In the genomic region with DNA sequence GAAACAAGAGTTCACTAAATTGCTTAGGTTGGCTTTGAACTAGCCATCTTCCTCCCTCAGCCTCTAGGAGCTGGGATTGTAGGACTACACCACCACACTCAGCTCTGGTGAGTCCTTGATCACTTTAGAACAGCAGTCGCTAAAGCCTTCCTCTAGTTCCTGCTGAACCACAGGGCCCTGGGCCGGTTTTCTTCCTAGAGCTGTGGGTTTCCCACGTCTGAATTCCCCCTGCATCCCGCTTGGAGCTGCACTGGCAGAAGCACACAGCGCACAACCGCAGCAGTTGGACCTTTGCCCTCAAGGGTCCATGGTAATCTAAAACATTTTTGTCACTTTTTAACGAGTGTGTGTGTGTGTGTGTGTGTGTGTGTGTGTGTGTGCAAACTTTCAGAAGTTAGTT, we compare ENCODE assay signal across 15 mouse cellular contexts. TPM values are rescaled to one million over a fixed set of nuclear protein-coding genes. Genes with fewer than 3 reads are reported as not detected.
DNase-seq lines count a peak whose midpoint lies in the region; ATAC-seq and TF ChIP-seq lines count a peak whose summit lies in the region.
"Had no signal": no experiment of that assay in that cellular context is flagged by ENCODE, and none has a peak within 500 bp of the region (broad histone marks: within the 10 kb centered on the region; RNA-seq: fewer than 3 reads in every experiment).

No protein-coding gene starts in this region.

- H3K4me3 ChIP-seq in intestine, embryonic 15.5 days (replicated peaks), result no peak overlapping the region
- H3K4me3 ChIP-seq in liver, embryonic 14.5 days (ENCODE audit: insufficient read depth in 1 of 2, low read depth in 2 of 2, low read length in 2 of 2), result no peak overlapping the region

- H3K27ac ChIP-seq in intestine, embryonic 15.5 days, result no peak overlapping the region
- H3K27ac ChIP-seq in liver, embryonic 14.5 days, result no peak overlapping the region
- H3K27ac ChIP-seq: embryonic facial prominence, embryonic 15.5 days; heart, adult 2 months; heart, embryonic 15.5 days; lung, embryonic 15.5 days; macrophage; midbrain, embryonic 13.5 days; neural tube, embryonic 12.5 days had no signal

- peaks cover 15% of the 10 kb centered on the region for H3K27me3 ChIP-seq in intestine, embryonic 15.5 days (replicated peaks)
- H3K27me3 ChIP-seq in liver, embryonic 14.5 days (ENCODE audit: control insufficient read depth, insufficient read depth, low read length), result peaks cover 23% of the 10 kb centered on the region

- H3K4me1 ChIP-seq in intestine, embryonic 15.5 days (replicated peaks), result peaks cover 6% of the 10 kb centered on the region; the same call in 1 of the 2 replicates
- peaks cover 0 to 4% of the 10 kb centered on the region in 2 experiments; a peak in 2 of 4 replicates for H3K4me1 ChIP-seq in liver, embryonic 14.5 days (replicated peaks; ENCODE audit: control insufficient read depth in 2 of 2, insufficient read depth in 2 of 2, low read length in 1 of 2)

- no peak for TF ChIP-seq CTCF in liver, embryonic 14.5 days (IDR thresholded peaks at IDR 0.05; ENCODE audit: low read depth)

- intact Hi-C loops in gastrocnemius, postnatal 14 days (cut with DNase I; ENCODE audit: low total_unique reads), result loop anchor here (10.0 kb wide), 1 partner anchor 432 kb away; no protein-coding TSS in a partner anchor

- H3K9me3 ChIP-seq in intestine, embryonic 15.5 days, result no peaks in the 10 kb centered on the region
- H3K9me3 ChIP-seq in liver, embryonic 14.5 days (ENCODE audit: control insufficient read depth, low read length), result no peaks in the 10 kb centered on the region
- H3K9me3 ChIP-seq: embryonic facial prominence, embryonic 15.5 days; heart, embryonic 15.5 days; lung, embryonic 15.5 days; midbrain, embryonic 13.5 days; neural tube, embryonic 12.5 days had no signal

- no peak for TF ChIP-seq EP300 in liver, embryonic 14.5 days (IDR thresholded peaks at IDR 0.05; ENCODE audit: low read depth)

- no peak for ATAC-seq in intestine, embryonic 15.5 days
- ATAC-seq in liver, embryonic 14.5 days (ENCODE audit: insufficient read depth), result no peak

- peak overlapping the region; percentile 93; the same call in 1 of the 2 replicates for H3K4me2 ChIP-seq in intestine, embryonic 15.5 days (replicated peaks)
- H3K4me2 ChIP-seq in liver, embryonic 14.5 days (ENCODE audit: low read depth), result peak overlapping the region; percentile 69

- no peak overlapping the region for H3K9ac ChIP-seq in intestine, embryonic 15.5 days
- no peak overlapping the region for H3K9ac ChIP-seq in liver, embryonic 14.5 days (replicated peaks)
- H3K9ac ChIP-seq: neural tube, embryonic 12.5 days had no signal

- WGBS in intestine, embryonic 15.5 days, result 48% methylated on average over 7 of the region's 7 CpGs
- WGBS in liver, embryonic 14.5 days (ENCODE audit: insufficient replicate concordance), result 44% methylated on average over 7 of the region's 7 CpGs

- peak; percentile 3 for DNase-seq in gastrocnemius, postnatal 14 days
- no peak for DNase-seq in gastrocnemius, adult 8-10 months (ENCODE audit: low spot score in 2 of 2)
- peak; percentile 7 for DNase-seq in right cerebral cortex, postnatal 14 days
- DNase-seq in right cerebral cortex, adult 2 months (ENCODE audit: low spot score in 2 of 2), result no peak
- no peak for DNase-seq in liver, embryonic 14.5 days (ENCODE audit: low read depth in 3 of 3, low spot score in 3 of 3)
- DNase-seq in ovary, postnatal 36 days (ENCODE audit: low spot score), result no peak
- DNase-seq: kidney, adult 18-20 months had no signal

- H3K36me3 ChIP-seq in intestine, embryonic 15.5 days, result no peaks in the 10 kb centered on the region
- no peaks in the 10 kb centered on the region for H3K36me3 ChIP-seq in liver, embryonic 14.5 days (replicated peaks; ENCODE audit: control insufficient read depth, insufficient read depth, low read depth)
- H3K36me3 ChIP-seq: embryonic facial prominence, embryonic 15.5 days; heart, embryonic 15.5 days; lung, embryonic 15.5 days; midbrain, embryonic 13.5 days; neural tube, embryonic 12.5 days had no signal

RNA-seq across cellular contexts. Expression of gene Coro2a, which starts 0.7 kb away (rescaled TPM):
- total RNA-seq in gastrocnemius, postnatal 14 days (2021), result under 1 TPM; 0.27 to 0.66 TPM
- under 1 TPM in 3 of 4 experiments, not detected in 1; 0.22 to 0.61 (median 0.27) TPM for total RNA-seq in gastrocnemius, adult 8-10 months (2022)
- 66.0 and 68.3 TPM in 2 replicates for polyA plus RNA-seq in intestine, embryonic 15.5 days (2015; fragmentation: Nextera tagmentation; extraction: Ambion mirVana)
- polyA plus RNA-seq in liver, embryonic 14.5 days (2012; rRNA removed), result 2.4 and 2.6 TPM in 2 replicates
- polyA plus RNA-seq in liver, embryonic 14.5 days (2014; fragmentation: Nextera tagmentation; extraction: Ambion mirVana), result 1.9 and 2.7 TPM in 2 replicates

RNA-seq across cellular contexts. Expression of gene Tbc1d2, which starts 47.3 kb away (rescaled TPM):
- 1 to 10 TPM; 1.1 TPM for total RNA-seq in gastrocnemius, postnatal 14 days (2021)
- total RNA-seq in gastrocnemius, adult 8-10 months (2022), result under 1 TPM; 0.29 to 0.58 (median 0.37) TPM
- 6.0 and 6.3 TPM in 2 replicates for polyA plus RNA-seq in intestine, embryonic 15.5 days (2015; fragmentation: Nextera tagmentation; extraction: Ambion mirVana)
- 0.44 TPM in 2 replicates for polyA plus RNA-seq in liver, embryonic 14.5 days (2012; rRNA removed)
- 0.29 and 0.39 TPM in 2 replicates for polyA plus RNA-seq in liver, embryonic 14.5 days (2014; fragmentation: Nextera tagmentation; extraction: Ambion mirVana)

Comparison
In these comparisons a context has a peak if more than half of its experiments do, and no peak if none do; other contexts are left out.
1. DNase-seq: peak in gastrocnemius, postnatal 14 days (single experiment) and right cerebral cortex, postnatal 14 days (single experiment); none in gastrocnemius, adult 8-10 months (0 of 2), right cerebral cortex, adult 2 months (0 of 2), liver, embryonic 14.5 days (0 of 3) and ovary, postnatal 36 days (single experiment).